ENCODE assay signal across 8 mouse cellular contexts in genomic region chr19:16133721-16134570, GRCm38 (mm10). TPM values are rescaled to one million over a fixed set of nuclear protein-coding genes. Genes with fewer than 3 reads are reported as not detected.
DNase-seq lines count a peak whose midpoint lies in the region; ATAC-seq and TF ChIP-seq lines count a peak whose summit lies in the region.

No protein-coding gene starts in this region.

- peak; percentile 23 for ATAC-seq in hindbrain, embryonic 16.5 days
- peak; percentile 1; the same call in 1 of the 2 replicates for ATAC-seq in lung, embryonic 16.5 days (ENCODE audit: low read depth)
- ATAC-seq in stomach, embryonic 16.5 days (ENCODE audit: insufficient read depth, low FRiP score): no peak

- no peak for TF ChIP-seq POLR2A in kidney, adult 2 months (IDR thresholded peaks at IDR 0.05; ENCODE audit: low read depth, low read length)

- H3K4me3 ChIP-seq in kidney, adult 2 months (ENCODE audit: insufficient read depth, low read depth, low read length): peak overlapping the region; percentile 95
- H3K4me3 ChIP-seq in embryonic facial prominence, embryonic 10.5 days: peak overlapping the region; percentile 85
- H3K4me3 ChIP-seq in hindbrain, embryonic 16.5 days (ENCODE audit: low read length): peak overlapping the region; percentile 69
- H3K4me3 ChIP-seq in lung, embryonic 16.5 days (ENCODE audit: low read length): peak overlapping the region; percentile 69
- H3K4me3 ChIP-seq in stomach, embryonic 16.5 days (replicated peaks; ENCODE audit: low read length): peak overlapping the region; percentile 94

- no peak for TF ChIP-seq CTCF in kidney, adult 2 months (conservative IDR thresholded peaks at IDR 0.05; ENCODE audit: insufficient read depth, insufficient read length, low read depth, low read length)

- no peaks in the 10 kb centered on the region for H3K27me3 ChIP-seq in kidney, adult 2 months (replicated peaks; ENCODE audit: control insufficient read depth, insufficient read depth, low read length)
- no peaks in the 10 kb centered on the region for H3K27me3 ChIP-seq in embryonic facial prominence, embryonic 10.5 days (replicated peaks; ENCODE audit: low read depth, poor library complexity, severe bottlenecking)
- H3K27me3 ChIP-seq in hindbrain, embryonic 16.5 days (replicated peaks; ENCODE audit: control insufficient read depth, insufficient read depth, low read length): no peaks in the 10 kb centered on the region
- H3K27me3 ChIP-seq in lung, embryonic 16.5 days (ENCODE audit: control insufficient read depth, insufficient read depth, low read depth, low read length): no peaks in the 10 kb centered on the region
- no peaks in the 10 kb centered on the region for H3K27me3 ChIP-seq in stomach, embryonic 16.5 days (ENCODE audit: control insufficient read depth, insufficient read depth, low read length)

- H3K36me3 ChIP-seq in kidney, adult 2 months (ENCODE audit: control insufficient read depth, insufficient read depth, low read length): no peaks in the 10 kb centered on the region
- no peaks in the 10 kb centered on the region for H3K36me3 ChIP-seq in embryonic facial prominence, embryonic 10.5 days (replicated peaks)
- no peaks in the 10 kb centered on the region for H3K36me3 ChIP-seq in hindbrain, embryonic 16.5 days (ENCODE audit: control insufficient read depth, insufficient read depth, low read length)
- no peaks in the 10 kb centered on the region for H3K36me3 ChIP-seq in lung, embryonic 16.5 days (ENCODE audit: control insufficient read depth, insufficient read depth, low read length)
- no peaks in the 10 kb centered on the region for H3K36me3 ChIP-seq in stomach, embryonic 16.5 days (ENCODE audit: control insufficient read depth, insufficient read depth, low read length)

- DNase-seq in kidney, adult 2 months: peak; percentile 52
- no peak for DNase-seq in kidney, postnatal 4 days
- no peak for DNase-seq in embryonic facial prominence, embryonic 10.5 days (ENCODE audit: low spot score)
- DNase-seq in left cerebral cortex, postnatal 36 days (ENCODE audit: low spot score in 2 of 2): no peak
- DNase-seq in adrenal gland, postnatal 14 days: no peak

- 7% methylated on average over 25 of the region's 25 CpGs for WGBS in kidney, adult 2 months
- 14% methylated on average over 25 of the region's 25 CpGs for WGBS in embryonic facial prominence, embryonic 10.5 days
- 6% methylated on average over 25 of the region's 25 CpGs for WGBS in hindbrain, embryonic 16.5 days
- WGBS in lung, embryonic 16.5 days: 5% methylated on average over 25 of the region's 25 CpGs
- WGBS in stomach, embryonic 16.5 days: 6% methylated on average over 25 of the region's 25 CpGs

- H3K4me2 ChIP-seq in hindbrain, embryonic 16.5 days (ENCODE audit: low read length): peak overlapping the region; percentile 79
- H3K4me2 ChIP-seq in lung, embryonic 16.5 days (ENCODE audit: low read depth, low read length): peak overlapping the region; percentile 67
- peak overlapping the region; percentile 51 for H3K4me2 ChIP-seq in stomach, embryonic 16.5 days (ENCODE audit: low read depth, low read length)

- no peaks in the 10 kb centered on the region for H3K9me3 ChIP-seq in embryonic facial prominence, embryonic 10.5 days
- no peaks in the 10 kb centered on the region for H3K9me3 ChIP-seq in hindbrain, embryonic 16.5 days (ENCODE audit: control insufficient read depth, low read length)
- H3K9me3 ChIP-seq in lung, embryonic 16.5 days (ENCODE audit: control insufficient read depth, low read length): no peaks in the 10 kb centered on the region
- H3K9me3 ChIP-seq in stomach, embryonic 16.5 days (replicated peaks; ENCODE audit: control insufficient read depth, low read length): no peaks in the 10 kb centered on the region

- H3K9ac ChIP-seq in hindbrain, embryonic 16.5 days (ENCODE audit: low read depth, low read length): peak overlapping the region; percentile 96
- H3K9ac ChIP-seq in lung, embryonic 16.5 days (ENCODE audit: low read length): peak overlapping the region; percentile 98
- H3K9ac ChIP-seq in stomach, embryonic 16.5 days (ENCODE audit: low read length): peak overlapping the region; percentile 99

- peak overlapping the region; percentile 72; the same call in 1 of the 2 replicates for H3K27ac ChIP-seq in kidney, adult 2 months (ENCODE audit: insufficient read depth, low read depth, low read length)
- H3K27ac ChIP-seq in embryonic facial prominence, embryonic 10.5 days (replicated peaks): peak overlapping the region; percentile 99
- H3K27ac ChIP-seq in hindbrain, embryonic 16.5 days (ENCODE audit: low read depth, low read length): peak overlapping the region; percentile 98
- peak overlapping the region; percentile 97 for H3K27ac ChIP-seq in lung, embryonic 16.5 days (ENCODE audit: low read length)
- H3K27ac ChIP-seq in stomach, embryonic 16.5 days (ENCODE audit: low read length): peak overlapping the region; percentile 97

- H3K4me1 ChIP-seq in kidney, adult 2 months (ENCODE audit: control insufficient read depth, insufficient read depth, low read length): peaks cover 13% of the 10 kb centered on the region
- H3K4me1 ChIP-seq in embryonic facial prominence, embryonic 10.5 days: peaks cover 49% of the 10 kb centered on the region
- H3K4me1 ChIP-seq in hindbrain, embryonic 16.5 days (ENCODE audit: control insufficient read depth, insufficient read depth, low read depth, low read length): peaks cover 33% of the 10 kb centered on the region
- H3K4me1 ChIP-seq in lung, embryonic 16.5 days (replicated peaks; ENCODE audit: control insufficient read depth, insufficient read depth, low read length): peaks cover 47% of the 10 kb centered on the region
- H3K4me1 ChIP-seq in stomach, embryonic 16.5 days (ENCODE audit: control insufficient read depth, insufficient read depth, low read length): peaks cover 48% of the 10 kb centered on the region

- intact Hi-C loops in left cerebral cortex, postnatal 36 days (cut with DNase I): loop anchor here (1.0 to 5.0 kb wide), 5 partner anchors 33 to 203 kb away; no protein-coding TSS in a partner anchor

RNA-seq across cellular contexts. Expression of gene Gnaq, which starts 1.3 kb away (rescaled TPM):
- 13.2 and 15.6 TPM in 2 replicates for polyA plus RNA-seq in kidney, adult 2 months (2012; rRNA removed)
- 20.2 and 21.4 TPM in 2 replicates for polyA plus RNA-seq in embryonic facial prominence, embryonic 10.5 days (2016; fragmentation: Nextera tagmentation; extraction: Ambion mirVana)
- polyA plus RNA-seq in hindbrain, embryonic 16.5 days (2015; fragmentation: Nextera tagmentation; extraction: Ambion mirVana): 104 and 105 TPM in 2 replicates
- 32.5 and 32.9 TPM in 2 replicates for polyA plus RNA-seq in lung, embryonic 16.5 days (2015; fragmentation: Nextera tagmentation; extraction: Ambion mirVana)
- polyA plus RNA-seq in stomach, embryonic 16.5 days (2015; fragmentation: Nextera tagmentation; extraction: Ambion mirVana): 38.8 and 39.4 TPM in 2 replicates
- total RNA-seq in left cerebral cortex, postnatal 36 days (2021): 100 to 1,000 TPM; 161 to 168 TPM
- total RNA-seq in adrenal gland, postnatal 14 days (2021): 57.7 and 62.5 TPM in 2 replicates
